Mouse (Mus musculus): ENCODE results near the gene Gbp5.
"Not testable (repeated sequence)": the region's sequence is repeated elsewhere in the genome, so short reads cannot be mapped to it uniquely, and the experiment has no call there.

Gene Gbp5

GRCm38 (mm10) chr3:142493536-142494061 is at the start of gene Gbp5:
Gene Gbp5, plus strand, starts transcription at chr3:142493978.
- DNase-seq: peak; percentile 69

GRCm38 (mm10) chr3:142454198-142454597 is 39.6 kb upstream of the Gbp5 start:
- DNase-seq: no peak

DNA sequence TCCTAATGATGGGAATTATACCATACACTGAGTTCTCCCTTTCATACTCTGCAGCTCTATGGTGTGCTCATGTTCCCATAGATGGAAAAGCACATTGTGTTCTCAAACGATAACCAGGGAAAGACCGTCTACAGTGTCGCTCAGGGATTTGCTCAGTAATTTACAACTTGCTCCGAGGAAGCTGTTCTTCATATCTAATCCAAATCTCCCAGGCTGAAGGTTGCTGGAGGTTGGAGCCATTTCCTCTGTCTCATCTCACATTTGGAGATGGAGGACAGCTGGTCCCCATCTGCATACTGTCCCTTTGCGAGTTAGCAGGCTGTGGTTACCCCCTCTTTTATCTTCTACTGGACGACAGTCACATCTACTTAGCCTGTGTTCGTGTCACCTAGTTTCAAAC is 34.5 kb upstream of the Gbp5 start:
- no peak for DNase-seq

- no peak for DNase-seq
These were observed 30.7 kb upstream of the Gbp5 start for GRCm38 (mm10) chr3:142462764-142463751.

DNA sequence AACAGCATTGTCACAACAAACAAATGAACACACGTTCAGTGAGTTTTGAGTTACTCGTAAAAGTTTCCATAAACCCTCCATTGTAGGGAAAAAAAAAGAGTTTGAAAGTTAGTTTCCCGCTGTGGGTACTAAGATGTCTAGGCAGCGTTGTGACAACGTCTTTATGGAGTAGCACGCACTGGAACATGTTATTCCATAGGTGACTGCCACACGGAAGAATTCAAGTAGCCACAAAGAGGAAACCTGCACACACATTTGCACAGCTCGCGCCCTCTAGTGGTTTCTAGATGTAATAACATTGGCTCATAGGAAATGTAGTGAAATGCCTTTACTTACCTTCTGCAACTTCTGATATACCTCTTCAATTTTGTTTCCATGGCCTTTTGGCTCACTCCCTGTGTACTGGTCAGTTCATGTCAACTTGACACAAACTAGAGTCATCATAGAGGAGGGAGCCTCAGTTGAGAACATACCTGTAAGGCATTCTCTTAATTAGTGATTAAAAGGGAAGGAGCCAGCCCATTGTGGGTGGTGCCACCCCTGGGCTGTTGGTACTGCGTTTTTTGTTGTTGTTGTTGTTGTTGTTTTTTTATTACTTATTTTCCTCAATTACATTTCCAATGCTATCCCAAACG is 19.3 kb upstream of the Gbp5 start:
- DNase-seq: no peak

DNA sequence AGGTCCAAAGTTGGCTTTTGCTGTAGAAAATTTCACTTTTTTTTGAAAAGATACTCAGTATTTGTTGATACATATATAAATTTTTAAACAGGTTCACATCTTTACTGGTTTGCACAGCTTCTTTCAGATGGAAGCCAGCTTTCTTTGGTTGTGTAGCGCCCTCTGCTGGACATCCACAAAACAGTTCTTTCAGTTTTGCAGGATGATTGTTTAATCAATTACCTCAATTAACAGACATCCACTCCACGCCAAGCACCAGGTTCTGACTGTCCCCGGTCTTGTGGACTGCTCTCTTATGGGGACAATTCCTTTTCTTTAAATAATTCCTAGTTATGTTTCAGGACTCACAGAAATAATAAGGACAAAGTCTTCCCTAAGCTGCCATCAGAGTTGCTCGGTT is 17.9 kb upstream of the Gbp5 start:
- DNase-seq: peak; percentile 52

- DNase-seq: no peak
These were observed 15.9 kb upstream of the Gbp5 start for GRCm38 (mm10) chr3:142477866-142478265.

DNA sequence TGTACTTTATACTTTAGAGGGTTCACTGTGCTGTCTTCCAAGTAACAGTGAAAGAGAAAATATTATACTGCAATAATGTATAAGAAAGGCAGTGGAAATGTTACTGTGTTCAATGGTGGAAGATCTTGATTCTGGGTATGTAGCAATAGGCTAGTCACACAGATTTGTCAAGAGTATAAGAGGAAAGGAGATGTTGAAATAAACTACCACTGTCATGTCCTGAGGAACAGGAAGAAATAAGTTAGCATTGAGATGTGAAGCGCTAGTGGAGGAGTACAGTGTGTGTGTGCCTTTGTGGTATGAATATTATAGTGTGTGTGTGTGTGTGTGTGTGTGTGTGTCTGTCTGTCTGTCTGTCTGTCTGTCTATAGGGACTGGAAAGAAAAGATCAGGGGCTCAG is 15.4 kb upstream of the Gbp5 start:
- DNase-seq: no peak

GRCm38 (mm10) chr3:142490465-142490864 is 3.3 kb upstream of the Gbp5 start:
- peak; percentile 77 for DNase-seq

GRCm38 (mm10) chr3:142495146-142495655 is 1.4 kb downstream of the Gbp5 start:
- DNase-seq: no peak

GRCm38 (mm10) chr3:142496113-142497101 is 2.6 kb downstream of the Gbp5 start:
- peak; percentile 48 for DNase-seq

DNA sequence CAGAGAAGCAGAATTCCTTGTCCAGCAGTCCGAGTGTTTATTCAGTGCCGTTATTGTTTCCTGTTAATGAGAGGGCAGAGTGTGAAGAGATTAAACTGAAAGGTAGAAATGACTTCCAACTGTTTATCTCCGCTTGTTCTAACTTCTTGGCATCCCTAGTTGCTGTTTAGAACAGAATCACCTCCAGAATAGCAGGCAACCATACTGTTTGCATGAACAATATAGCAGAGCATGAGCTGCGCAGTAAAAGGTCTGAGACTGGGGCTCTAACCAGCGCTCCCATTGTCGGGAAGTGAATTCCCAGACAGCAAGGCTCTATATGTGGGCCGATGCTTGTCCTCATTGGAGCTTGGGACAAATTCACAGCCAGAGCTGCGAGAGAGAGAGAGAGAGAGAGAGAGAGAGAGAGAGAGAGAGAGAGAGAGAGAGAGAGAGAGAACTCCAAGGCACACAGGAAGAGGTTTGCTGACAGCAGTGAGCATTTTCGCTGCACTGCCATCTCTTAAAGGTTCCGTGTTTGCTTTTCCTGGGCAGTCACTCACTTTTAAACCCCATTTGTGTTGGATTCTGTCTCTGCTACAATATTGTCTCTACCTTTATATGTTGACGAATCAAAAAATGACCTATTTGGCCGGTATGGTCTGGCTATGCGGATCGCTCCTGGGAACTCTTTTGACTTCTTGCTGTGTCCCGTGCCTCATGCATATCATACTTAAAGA is 3.5 kb downstream of the Gbp5 start:
- DNase-seq: peak; percentile 44

DNA sequence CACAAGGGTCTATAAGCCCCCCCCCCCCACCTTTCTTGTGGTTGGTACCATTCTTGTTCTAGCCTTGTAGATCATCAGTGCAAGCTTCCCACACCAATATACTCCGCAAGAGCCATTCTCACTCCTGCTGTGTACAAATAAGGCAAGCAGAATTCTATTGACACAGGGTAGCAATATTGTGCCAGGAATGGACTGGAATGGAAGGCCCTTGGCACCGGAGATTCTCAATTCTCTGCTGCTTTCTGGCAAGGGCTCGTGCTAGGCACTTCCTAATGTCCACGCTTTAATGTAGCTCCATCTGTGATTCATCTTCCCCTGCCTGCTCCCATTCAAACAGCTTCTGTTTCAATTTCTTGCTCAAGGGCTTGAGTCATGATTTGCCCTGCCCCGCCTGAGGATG is 5.2 kb downstream of the Gbp5 start:
- no peak for DNase-seq

- DNase-seq: no peak
These were observed 34.3 kb downstream of the Gbp5 start for GRCm38 (mm10) chr3:142528116-142528515.

DNA sequence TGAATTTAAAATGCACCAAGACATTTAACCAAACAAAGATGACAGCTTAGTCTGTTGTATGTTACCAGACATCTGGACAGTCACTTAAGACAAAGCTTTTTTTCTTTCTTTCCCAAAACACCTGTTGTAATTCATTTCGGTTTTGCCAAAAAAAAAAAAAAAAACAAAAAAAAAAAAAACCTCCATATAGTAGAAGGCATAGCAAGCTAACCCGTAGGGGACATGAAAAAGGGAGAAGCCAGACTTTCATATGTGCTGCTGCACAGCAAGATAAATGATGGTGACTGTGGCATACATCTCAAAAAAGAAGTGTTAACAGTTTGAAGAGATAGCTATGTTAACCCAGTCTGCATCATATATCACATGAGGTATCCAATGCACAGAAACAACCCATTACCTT is 35.8 kb downstream of the Gbp5 start:
- no peak for DNase-seq

- DNase-seq: peak; percentile 65
These were observed 36.5 kb downstream of the Gbp5 start, which contains the start of gene Gbp7 for GRCm38 (mm10) chr3:142530087-142530953. Gene Gbp7, plus strand, starts transcription at chr3:142530342.

- no peak for DNase-seq
These were observed 37.8 kb downstream of the Gbp5 start for GRCm38 (mm10) chr3:142531595-142531994.

- DNase-seq: no peak
These were observed 39.4 kb downstream of the Gbp5 start for GRCm38 (mm10) chr3:142533185-142533584.

DNA sequence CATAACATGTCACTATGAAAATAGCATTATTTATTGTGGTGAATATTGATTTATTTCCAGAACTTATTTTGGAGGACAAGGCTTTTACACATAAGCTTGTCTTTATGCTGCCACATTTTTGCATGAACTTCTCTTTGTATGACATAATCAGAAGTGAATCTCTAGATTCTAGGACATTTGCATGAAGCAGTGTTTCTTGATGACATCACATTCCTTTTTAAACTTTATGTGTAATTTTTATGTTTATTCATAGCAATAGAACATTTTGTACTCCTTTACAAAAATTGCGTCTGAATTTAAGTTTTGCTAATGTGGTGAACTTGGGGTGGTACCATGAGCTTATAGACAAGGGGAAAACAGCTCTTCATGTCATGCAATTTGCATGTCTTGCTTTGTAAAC is 41.9 kb downstream of the Gbp5 start:
- no peak for DNase-seq

GRCm38 (mm10) chr3:142541391-142541790 is 47.6 kb downstream of the Gbp5 start:
- DNase-seq: no peak

- not testable (repeated sequence) for DNase-seq
These were observed 49.0 kb downstream of the Gbp5 start for GRCm38 (mm10) chr3:142542776-142543175.

Measured in thymus, postnatal 25 days (tissue).